In genomic region chr19:37821671-37822190, GRCm38 (mm10) we compare ENCODE assay signal across 24 mouse cellular contexts.
DNase-seq lines count a peak whose midpoint lies in the region; ATAC-seq lines count a peak whose summit lies in the region.
"Had no signal": no experiment of that assay in that cellular context is flagged by ENCODE, and none has a peak within 500 bp of the region (broad histone marks: within the 10 kb centered on the region; RNA-seq: fewer than 3 reads in every experiment).

No protein-coding gene starts in this region.

- H3K4me2 ChIP-seq in limb, embryonic 13.5 days (replicated peaks), result no peak overlapping the region
- H3K4me2 ChIP-seq in embryonic facial prominence, embryonic 12.5 days (replicated peaks), result no peak overlapping the region
- H3K4me2 ChIP-seq in kidney, embryonic 15.5 days, result no peak overlapping the region
- H3K4me2 ChIP-seq: hindbrain, embryonic 14.5 days; liver, embryonic 11.5 days; midbrain, embryonic 12.5 days had no signal

- no peaks in the 10 kb centered on the region for H3K36me3 ChIP-seq in limb, embryonic 13.5 days
- H3K36me3 ChIP-seq in limb, embryonic 10.5 days, result no peaks in the 10 kb centered on the region
- H3K36me3 ChIP-seq in embryonic facial prominence, embryonic 12.5 days, result no peaks in the 10 kb centered on the region
- H3K36me3 ChIP-seq in kidney, embryonic 15.5 days, result no peaks in the 10 kb centered on the region
- H3K36me3 ChIP-seq: midbrain, embryonic 12.5 days had no signal

- H3K9ac ChIP-seq in limb, embryonic 13.5 days, result no peak overlapping the region
- no peak overlapping the region for H3K9ac ChIP-seq in embryonic facial prominence, embryonic 12.5 days
- H3K9ac ChIP-seq in kidney, embryonic 15.5 days, result no peak overlapping the region
- H3K9ac ChIP-seq: hindbrain, embryonic 14.5 days; liver, postnatal 0 days; midbrain, embryonic 12.5 days had no signal

- intact Hi-C loops in heart, postnatal 36 days (cut with DNase I), result no loop called here

- H3K4me1 ChIP-seq in limb, embryonic 13.5 days, result peaks cover 19% of the 10 kb centered on the region
- H3K4me1 ChIP-seq in limb, embryonic 10.5 days, result peaks cover 10% of the 10 kb centered on the region
- peaks cover 12% of the 10 kb centered on the region; the same call in 1 of the 2 replicates for H3K4me1 ChIP-seq in embryonic facial prominence, embryonic 12.5 days
- H3K4me1 ChIP-seq in kidney, embryonic 15.5 days, result no peaks in the 10 kb centered on the region
- H3K4me1 ChIP-seq: midbrain, embryonic 12.5 days had no signal

- 73% methylated on average over 3 of the region's 3 CpGs for WGBS in limb, embryonic 13.5 days
- WGBS in limb, embryonic 10.5 days, result 87% methylated on average over 3 of the region's 3 CpGs
- 73% methylated on average over 3 of the region's 3 CpGs for WGBS in embryonic facial prominence, embryonic 12.5 days
- WGBS in kidney, embryonic 15.5 days, result 86% methylated on average over 3 of the region's 3 CpGs

- DNase-seq in heart, adult 11 months, result peak; percentile 83
- DNase-seq in heart, postnatal 36 days, result no peak
- no peak for DNase-seq in limb, embryonic 10.5 days (ENCODE audit: low spot score)
- no peak for DNase-seq in adrenal gland, postnatal 36 days
- DNase-seq in spleen, adult 12 weeks (ENCODE audit: low spot score), result no peak
- DNase-seq: adrenal gland, postnatal 14 days; B cell, adult 2 months; cerebellum, adult 9-10 months; heart, postnatal 14 days; kidney, adult 18-20 months; liver, postnatal 0 days had no signal

- H3K27ac ChIP-seq in limb, embryonic 13.5 days, result peak overlapping the region; percentile 61; the same call in 1 of the 2 replicates
- no peak overlapping the region for H3K27ac ChIP-seq in limb, embryonic 10.5 days
- H3K27ac ChIP-seq in embryonic facial prominence, embryonic 12.5 days, result 0 out of 2 replicates have a peak overlapping the region, but pooled peaks have one; percentile 30
- H3K27ac ChIP-seq in kidney, embryonic 15.5 days, result no peak overlapping the region
- H3K27ac ChIP-seq: hindbrain, embryonic 14.5 days; kidney, postnatal 0 days; left cerebral cortex, adult 2 months; macrophage; midbrain, embryonic 12.5 days had no signal

- H3K27me3 ChIP-seq in limb, embryonic 13.5 days, result no peaks in the 10 kb centered on the region
- no peaks in the 10 kb centered on the region for H3K27me3 ChIP-seq in limb, embryonic 10.5 days (ENCODE audit: low read depth, poor library complexity, severe bottlenecking)
- 0 out of 2 replicates have a peak, but pooled peaks cover 2% of the 10 kb centered on the region for H3K27me3 ChIP-seq in embryonic facial prominence, embryonic 12.5 days
- H3K27me3 ChIP-seq in kidney, embryonic 15.5 days, result no peaks in the 10 kb centered on the region
- H3K27me3 ChIP-seq: midbrain, embryonic 12.5 days had no signal

- no peak overlapping the region for H3K4me3 ChIP-seq in limb, embryonic 13.5 days
- H3K4me3 ChIP-seq in limb, embryonic 10.5 days, result no peak overlapping the region
- H3K4me3 ChIP-seq in embryonic facial prominence, embryonic 12.5 days, result no peak overlapping the region
- no peak overlapping the region for H3K4me3 ChIP-seq in kidney, embryonic 15.5 days (replicated peaks)
- H3K4me3 ChIP-seq: erythroblast, embryonic 14.5 days; left cerebral cortex, adult 2 months; midbrain, embryonic 12.5 days had no signal

- 0 out of 2 replicates have a peak, but pooled peaks cover 3% of the 10 kb centered on the region for H3K9me3 ChIP-seq in limb, embryonic 13.5 days
- H3K9me3 ChIP-seq in limb, embryonic 10.5 days (replicated peaks), result no peaks in the 10 kb centered on the region
- no peaks in the 10 kb centered on the region for H3K9me3 ChIP-seq in embryonic facial prominence, embryonic 12.5 days
- H3K9me3 ChIP-seq in kidney, embryonic 15.5 days (replicated peaks), result no peaks in the 10 kb centered on the region
- H3K9me3 ChIP-seq: midbrain, embryonic 12.5 days had no signal

- ATAC-seq in limb, embryonic 13.5 days (ENCODE audit: low FRiP score, low read depth), result no peak; the same call in 1 of the 2 replicates
- ATAC-seq in embryonic facial prominence, embryonic 12.5 days (ENCODE audit: insufficient number of reproducible peaks, insufficient read depth, low FRiP score, low TSS enrichment), result no peak
- no peak for ATAC-seq in kidney, embryonic 15.5 days (replicated peaks; ENCODE audit: low FRiP score)
- ATAC-seq: forebrain, embryonic 14.5 days; inflammation-experienced regulatory T-cells, adult 6 months; liver, postnatal 0 days; lung, postnatal 0 days had no signal

Comparison
In these comparisons a context has a peak if more than half of its experiments do, and no peak if none do; other contexts are left out.
1. H3K27ac ChIP-seq: peak in limb, embryonic 13.5 days (single experiment) and embryonic facial prominence, embryonic 12.5 days (single experiment); none in limb, embryonic 10.5 days (single experiment) and kidney, embryonic 15.5 days (single experiment).